Mouse (Mus musculus) lung, embryonic 15.5 days (tissue): Measurements from ENCODE around the gene Tesmin. TPM values are rescaled to one million over a fixed set of nuclear protein-coding genes. Genes with fewer than 3 reads are reported as not detected.

ENCODE experiments used
- ATAC-seq: fragments of 200-750 bp; cut with Nextera tagmentation; 2 replicates; pipeline ENCODE4 v1.8.0; 2017; ENCODE audit warnings: moderate number of reproducible peaks, borderline replicate concordance; ENCODE audit not compliant: low FRiP score, low TSS enrichment; ENCODE audit errors: extremely low read depth
- H3K27ac ChIP-seq: fragments of 300-500 bp; sonication (generic); 2 replicates; pipeline ENCODE4 v1.5.1; 2015; ENCODE audit warnings: moderate library complexity, mild to moderate bottlenecking, inconsistent platforms
- H3K27me3 ChIP-seq: fragments of 300-500 bp; sonication (generic); 2 replicates; pipeline ENCODE4 v1.6.1; 2015; ENCODE audit warnings: inconsistent platforms
- H3K36me3 ChIP-seq: fragments of 300-500 bp; sonication (generic); 2 replicates; pipeline ENCODE4 v1.6.1; 2015; ENCODE audit warnings: inconsistent platforms
- H3K4me1 ChIP-seq: fragments of 300-500 bp; sonication (generic); 2 replicates; pipeline ENCODE4 v1.6.1; 2015; ENCODE audit warnings: inconsistent platforms
- H3K4me2 ChIP-seq: fragments of 300-500 bp; sonication (generic); 2 replicates; pipeline ENCODE4 v1.6.1; 2015; ENCODE audit warnings: inconsistent platforms, mild to moderate bottlenecking, moderate library complexity
- H3K4me3 ChIP-seq: fragments of 300-500 bp; sonication (generic); 2 replicates; pipeline ENCODE4 v1.5.1; 2015; ENCODE audit warnings: mild to moderate bottlenecking, inconsistent platforms
- H3K9ac ChIP-seq: fragments of 300-500 bp; sonication (generic); 2 replicates; pipeline ENCODE4 v1.6.1; 2015; ENCODE audit warnings: inconsistent platforms
- H3K9me3 ChIP-seq: fragments of 300-500 bp; sonication (generic); 2 replicates; pipeline ENCODE4 v1.6.1; 2016; ENCODE audit warnings: inconsistent platforms
- WGBS: fragments of 180-500 bp; shearing (Covaris S2); methylation state at CpG from one replicate; pipeline ENCODE4 v1.1.7; 2015; 5-methylcytosine and 5-hydroxymethylcytosine counted together
- polyA plus RNA-seq: library from polyadenylated mRNA; unstranded; fragments of >200 nt; fragmentation: Nextera tagmentation; extraction: Ambion mirVana; gene quantifications from 2 replicates; pipeline ENCODE4 v1.2.1, GENCODE M21; 2015

Tesmin gene
- polyA plus RNA-seq, 1 experiment from 2014 or later, result 0.61 TPM

- WGBS, result 77% methylated on average over 3 of the region's 3 CpGs
- H3K27me3 ChIP-seq, result no peaks in the 10 kb centered on the region
These were observed 62.1 kb downstream of the Tesmin start for GRCm38 (mm10) chr19:3450714-3451113.

GRCm38 (mm10) chr19:3451170-3451569 lies 62.5 kb downstream of the Tesmin start:
- 20% methylated on average over 6 of the region's 6 CpGs for WGBS
- H3K4me1 ChIP-seq, result 0 out of 2 replicates have a peak, but pooled peaks cover 4% of the 10 kb centered on the region
- peaks cover 26% of the 10 kb centered on the region for H3K36me3 ChIP-seq
- no peak overlapping the region for H3K4me3 ChIP-seq
- no peaks in the 10 kb centered on the region for H3K27me3 ChIP-seq
- no peak overlapping the region for H3K4me2 ChIP-seq
- no peak overlapping the region for H3K27ac ChIP-seq
- H3K9ac ChIP-seq, result no peak overlapping the region
- ATAC-seq, result peak; percentile 61; the same call in 1 of the 2 replicates
- no peaks in the 10 kb centered on the region for H3K9me3 ChIP-seq

More at GRCm38 (mm10) chr19:3450714-3451113, 62.1 kb downstream of the Tesmin start:
- Histone ChIP-seq H3K4me3 (no peak overlapping the region), H3K9ac (no peak overlapping the region), H3K27ac (no peak overlapping the region), H3K9me3 (no peaks in the 10 kb centered on the region), H3K4me1 (0 out of 2 replicates have a peak, but pooled peaks cover 4% of the 10 kb centered on the region), H3K36me3 (peaks cover 22% of the 10 kb centered on the region), H3K4me2 (no peak overlapping the region)
- no peak for ATAC-seq

GRCm38 (mm10) chr19:3451649-3452048 lies 63.0 kb downstream of the Tesmin start:
- Histone ChIP-seq H3K4me2 (no peak overlapping the region), H3K27me3 (no peaks in the 10 kb centered on the region), H3K27ac (no peak overlapping the region), H3K4me1 (0 out of 2 replicates have a peak, but pooled peaks cover 4% of the 10 kb centered on the region), H3K36me3 (peaks cover 27% of the 10 kb centered on the region), H3K9me3 (no peaks in the 10 kb centered on the region), H3K9ac (no peak overlapping the region), H3K4me3 (no peak overlapping the region)
- ATAC-seq, result 0 out of 2 replicates have a peak, but pooled peaks have one; percentile 44
- WGBS, result 42% methylated on average over 6 of the region's 6 CpGs

Other genes with a start within 250 kb of the Tesmin start
- 113 and 119 TPM in 2 replicates for gene Mrpl21, start 106.0 kb upstream of the Tesmin start, polyA plus RNA-seq
- 10.2 and 10.9 TPM in 2 replicates for gene Ighmbp2, start 105.8 kb upstream of the Tesmin start, polyA plus RNA-seq
- gene Cpt1a, start 66.5 kb upstream of the Tesmin start, polyA plus RNA-seq, result 20.9 and 21.6 TPM in 2 replicates
- gene Gal, start 25.7 kb downstream of the Tesmin start, polyA plus RNA-seq, result 0.68 and 1.0 TPM in 2 replicates
- 58.0 and 60.1 TPM in 2 replicates for gene Ppp6r3, start 186.9 kb downstream of the Tesmin start, polyA plus RNA-seq